8 mouse cellular contexts compared by ENCODE assay signal in the genomic region with DNA sequence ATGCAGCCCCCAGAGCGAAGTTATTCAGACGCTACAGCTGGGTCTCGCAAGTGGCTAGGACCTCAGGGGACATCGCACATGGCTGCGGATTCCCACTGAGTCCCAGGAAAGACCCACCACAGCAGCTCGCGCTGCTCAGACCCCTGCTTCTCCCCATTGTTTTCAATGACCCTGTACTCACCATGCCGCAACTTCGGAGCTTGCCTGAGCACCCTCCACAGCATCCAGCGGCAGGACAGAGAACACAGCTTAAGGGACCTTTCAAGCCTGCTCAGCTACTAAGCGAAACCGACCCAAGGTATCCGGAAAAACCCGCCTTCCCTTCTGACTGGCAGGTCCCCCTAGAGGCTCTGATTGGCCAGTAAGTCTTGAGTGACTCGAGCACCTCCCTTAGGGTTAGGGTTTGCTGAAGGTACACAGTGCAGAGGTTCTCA.
DNase-seq lines count a peak whose midpoint lies in the region; ATAC-seq and TF ChIP-seq lines count a peak whose summit lies in the region.

No protein-coding gene starts in this region.

- H3K27me3 ChIP-seq in embryonic facial prominence, embryonic 13.5 days: no peaks in the 10 kb centered on the region
- H3K27me3 ChIP-seq in heart, postnatal 0 days (ENCODE audit: control insufficient read depth, insufficient read depth, low read length): no peaks in the 10 kb centered on the region
- no peaks in the 10 kb centered on the region for H3K27me3 ChIP-seq in megakaryocyte, embryonic 14.5 days (replicated peaks)

- ATAC-seq in embryonic facial prominence, embryonic 13.5 days (ENCODE audit: insufficient number of reproducible peaks, insufficient read depth, low FRiP score, low TSS enrichment, low read depth): 0 out of 2 replicates have a peak, but pooled peaks have one; percentile 37
- peak; percentile 49; the same call in 1 of the 2 replicates for ATAC-seq in heart, postnatal 0 days (ENCODE audit: insufficient read depth, low read depth)

- 13% methylated on average over 15 of the region's 15 CpGs for WGBS in embryonic facial prominence, embryonic 13.5 days
- WGBS in heart, postnatal 0 days: 9% methylated on average over 15 of the region's 15 CpGs

- TF ChIP-seq CTCF in gastrocnemius, adult 2 months (IDR thresholded peaks at IDR 0.05): no peak
- TF ChIP-seq CTCF in heart, postnatal 0 days (IDR thresholded peaks at IDR 0.05; ENCODE audit: low read depth): no peak

- H3K4me2 ChIP-seq in embryonic facial prominence, embryonic 13.5 days: peak overlapping the region; percentile 58
- peak overlapping the region; percentile 62 for H3K4me2 ChIP-seq in heart, postnatal 0 days (ENCODE audit: low read depth, low read length)

- H3K4me1 ChIP-seq in embryonic facial prominence, embryonic 13.5 days: no peaks in the 10 kb centered on the region
- no peaks in the 10 kb centered on the region for H3K4me1 ChIP-seq in heart, postnatal 0 days (ENCODE audit: control insufficient read depth, insufficient read depth)
- H3K4me1 ChIP-seq in megakaryocyte, embryonic 14.5 days: peaks cover 7% of the 10 kb centered on the region

- TF ChIP-seq EP300 in heart, postnatal 0 days (IDR thresholded peaks at IDR 0.05; ENCODE audit: low read depth): no peak

- DNase-seq in gastrocnemius, adult 2 months: peak; percentile 20
- DNase-seq in gastrocnemius, adult 8-10 months (ENCODE audit: low spot score in 2 of 2): no peak
- DNase-seq in heart, postnatal 0 days (ENCODE audit: low spot score): peak; percentile 11
- DNase-seq in kidney, postnatal 25 days: peak; percentile 48 to 52
- peak; percentile 15 for DNase-seq in spleen, adult 12 weeks (ENCODE audit: low spot score)
- DNase-seq in left cerebral cortex, postnatal 4 days: no peak

- intact Hi-C loops in gastrocnemius, adult 2 months (cut with DNase I): no loop called here
- intact Hi-C loops in left cerebral cortex, postnatal 4 days (cut with DNase I): no loop called here

- peak overlapping the region; percentile 62 for H3K4me3 ChIP-seq in gastrocnemius, adult 2 months
- H3K4me3 ChIP-seq in embryonic facial prominence, embryonic 13.5 days: peak overlapping the region; percentile 45
- peak overlapping the region; percentile 50 for H3K4me3 ChIP-seq in heart, postnatal 0 days (ENCODE audit: low read depth, low read length)
- H3K4me3 ChIP-seq in megakaryocyte, embryonic 14.5 days (replicated peaks): peak overlapping the region; percentile 90

- H3K9ac ChIP-seq in embryonic facial prominence, embryonic 13.5 days: peak overlapping the region; percentile 66
- H3K9ac ChIP-seq in heart, postnatal 0 days (replicated peaks; ENCODE audit: low read depth, low read length): peak overlapping the region; percentile 29; the same call in 1 of the 2 replicates

- H3K36me3 ChIP-seq in embryonic facial prominence, embryonic 13.5 days: no peaks in the 10 kb centered on the region
- no peaks in the 10 kb centered on the region for H3K36me3 ChIP-seq in heart, postnatal 0 days (replicated peaks; ENCODE audit: control insufficient read depth, insufficient read depth, low read length)
- no peaks in the 10 kb centered on the region for H3K36me3 ChIP-seq in megakaryocyte, embryonic 14.5 days (replicated peaks; ENCODE audit: low read length)

- H3K27ac ChIP-seq in gastrocnemius, adult 2 months: no peak overlapping the region
- H3K27ac ChIP-seq in embryonic facial prominence, embryonic 13.5 days: no peak overlapping the region
- no peak overlapping the region for H3K27ac ChIP-seq in heart, postnatal 0 days (ENCODE audit: low read depth)

- H3K9me3 ChIP-seq in embryonic facial prominence, embryonic 13.5 days: no peaks in the 10 kb centered on the region
- H3K9me3 ChIP-seq in heart, postnatal 0 days (replicated peaks; ENCODE audit: control insufficient read depth, low read length): no peaks in the 10 kb centered on the region
- H3K9me3 ChIP-seq in megakaryocyte, embryonic 14.5 days: 0 out of 2 replicates have a peak, but pooled peaks cover 3% of the 10 kb centered on the region

Comparison
In these comparisons a context has a peak if more than half of its experiments do, and no peak if none do; other contexts are left out.
1. DNase-seq: peak in gastrocnemius, adult 2 months (single experiment), heart, postnatal 0 days (single experiment), kidney, postnatal 25 days (2 of 2) and spleen, adult 12 weeks (single experiment); none in gastrocnemius, adult 8-10 months (0 of 2) and left cerebral cortex, postnatal 4 days (single experiment).
2. Peak in every context shown above with its lines, with median percentiles within 50 percentile points of each other: H3K4me3 ChIP-seq.